Mouse (Mus musculus) lung, postnatal 0 days (tissue): ENCODE data around the gene Plpp2. TPM values are rescaled to one million over a fixed set of nuclear protein-coding genes. Genes with fewer than 3 reads are reported as not detected.
A peak's percentile ranks its signal among the peaks of the same experiment; 100 is the strongest.

Experiments
- ATAC-seq: fragments of 200-750 bp; cut with Nextera tagmentation; 2 replicates; pipeline ENCODE4 v1.8.0; 2017; ENCODE audit warnings: moderate library complexity
- DNase-seq: peaks from one replicate; pipeline ENCODE4 v3.0.0-alpha.2; 2016; ENCODE audit warnings: low spot score
- H3K27ac ChIP-seq: fragments of 300-500 bp; sonication (generic); 2 replicates; pipeline ENCODE4 v1.5.1; 2014; ENCODE audit warnings: antibody characterized with exemption, mild to moderate bottlenecking, low read length, mixed read lengths
- H3K27me3 ChIP-seq: fragments of 300-500 bp; sonication (generic); replicated peaks from 2 replicates; pipeline ENCODE4 v1.6.1; 2014; ENCODE audit warnings: low read length, mixed read lengths; ENCODE audit not compliant: insufficient read depth
- H3K36me3 ChIP-seq: fragments of 300-500 bp; sonication (generic); 2 replicates; pipeline ENCODE4 v1.6.1; 2014; ENCODE audit warnings: low read length, mixed read lengths; ENCODE audit not compliant: insufficient read depth
- H3K4me1 ChIP-seq: fragments of 300-500 bp; sonication (generic); 2 replicates; pipeline ENCODE4 v1.6.1; 2014; ENCODE audit warnings: antibody characterized with exemption, low read depth, low read length, mixed read lengths; ENCODE audit not compliant: insufficient read depth
- H3K4me2 ChIP-seq: fragments of 300-500 bp; sonication (generic); replicated peaks from 2 replicates; pipeline ENCODE4 v1.6.1; 2014; ENCODE audit warnings: low read depth, mild to moderate bottlenecking, low read length, moderate library complexity, mixed read lengths
- H3K4me3 ChIP-seq: fragments of 300-500 bp; sonication (generic); 2 replicates; pipeline ENCODE4 v1.5.1; 2014; ENCODE audit warnings: low read depth, low read length
- H3K9ac ChIP-seq: fragments of 300-500 bp; sonication (generic); replicated peaks from 2 replicates; pipeline ENCODE4 v1.6.1; 2014; ENCODE audit warnings: low read depth, mild to moderate bottlenecking
- H3K9me3 ChIP-seq: fragments of 300-500 bp; sonication (generic); 2 replicates; pipeline ENCODE4 v1.6.1; 2016; ENCODE audit warnings: low read length, mixed read lengths
- CTCF ChIP-seq: IDR thresholded peaks from 2 replicates; pipeline ENCODE4 v1.5.1; 2016; ENCODE audit warnings: antibody characterized with exemption, mild to moderate bottlenecking
- EP300 ChIP-seq: IDR thresholded peaks from 2 replicates; pipeline ENCODE4 v1.6.1; 2016; ENCODE audit warnings: antibody characterized with exemption, mild to moderate bottlenecking, control low read depth
- WGBS: fragments of 180-500 bp; shearing (Covaris S2); extraction: QIAGEN DNeasy Blood & Tissue Kit; methylation state at CpG from one replicate; pipeline ENCODE4 v1.1.7; 2014; 5-methylcytosine and 5-hydroxymethylcytosine counted together
- polyA plus RNA-seq: library from polyadenylated mRNA; unstranded; fragments of >200 nt; fragmentation: Nextera tagmentation; extraction: Ambion mirVana; gene quantifications from 2 replicates; pipeline ENCODE4 v1.2.1, GENCODE M21; 2015

The Plpp2 gene
- polyA plus RNA-seq, 1 experiment from 2014 or later, result 32.1 TPM

DNA sequence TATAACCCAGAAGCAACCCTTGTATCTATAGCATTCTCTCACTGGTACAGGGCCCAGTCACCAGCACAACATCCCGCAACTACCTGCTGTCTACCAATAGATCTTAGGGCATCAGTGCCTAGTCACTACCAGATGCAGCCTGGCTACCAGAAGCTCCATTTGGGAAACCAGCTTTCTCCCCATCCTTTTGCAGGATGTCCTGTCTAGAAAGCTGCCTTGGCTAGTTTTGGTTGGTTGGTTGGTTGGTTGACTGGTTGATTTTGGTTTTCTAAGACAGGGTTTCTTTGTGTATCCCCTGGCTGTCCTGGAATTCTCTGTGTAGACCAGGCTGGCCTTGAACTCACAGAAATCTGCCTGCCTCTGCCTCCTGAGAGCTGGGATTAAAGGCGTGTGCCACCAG is 26.1 kb upstream of the Plpp2 start:
- Histone ChIP-seq H3K9ac (no peak overlapping the region), H3K4me2 (no peak overlapping the region), H3K4me3 (no peak overlapping the region), H3K4me1 (no peaks in the 10 kb centered on the region), H3K36me3 (no peaks in the 10 kb centered on the region), H3K27ac (no peak overlapping the region), H3K9me3 (no peaks in the 10 kb centered on the region), H3K27me3 (no peaks in the 10 kb centered on the region)
- TF ChIP-seq CTCF (no peak), EP300 (no peak)
- WGBS, result 82% methylated on average over 2 of the region's 2 CpGs
- ATAC-seq (no peak), DNase-seq (no peak)

DNA sequence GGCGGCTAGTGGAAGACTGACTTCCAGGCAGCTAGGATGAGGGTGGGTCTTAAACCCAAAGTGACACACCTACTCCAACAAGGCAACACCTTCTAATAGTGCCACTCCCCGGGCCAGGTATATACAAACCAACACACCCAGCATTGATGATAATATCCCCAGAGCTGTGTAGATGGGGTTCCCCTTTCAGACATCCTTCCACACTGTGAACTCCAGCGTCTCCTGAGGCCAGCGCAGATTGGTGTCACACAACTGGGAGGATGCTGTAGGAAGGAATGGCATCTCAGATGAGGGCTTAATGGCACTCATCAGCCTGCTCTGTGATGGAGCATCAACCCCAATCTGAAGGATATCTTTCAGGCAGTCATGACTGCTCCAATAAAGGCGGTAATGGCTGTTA is 23.9 kb upstream of the Plpp2 start:
- no peak for ATAC-seq
- Histone ChIP-seq H3K4me2 (no peak overlapping the region), H3K4me3 (no peak overlapping the region), H3K27ac (no peak overlapping the region), H3K36me3 (no peaks in the 10 kb centered on the region), H3K9ac (no peak overlapping the region), H3K4me1 (peaks cover 8% of the 10 kb centered on the region; the same call in 1 of the 2 replicates), H3K27me3 (no peaks in the 10 kb centered on the region), H3K9me3 (no peaks in the 10 kb centered on the region)
- TF ChIP-seq CTCF, result no peak
- no peak for TF ChIP-seq EP300
- WGBS, result 92% methylated on average over 5 of the region's 5 CpGs
- no peak for DNase-seq

DNA sequence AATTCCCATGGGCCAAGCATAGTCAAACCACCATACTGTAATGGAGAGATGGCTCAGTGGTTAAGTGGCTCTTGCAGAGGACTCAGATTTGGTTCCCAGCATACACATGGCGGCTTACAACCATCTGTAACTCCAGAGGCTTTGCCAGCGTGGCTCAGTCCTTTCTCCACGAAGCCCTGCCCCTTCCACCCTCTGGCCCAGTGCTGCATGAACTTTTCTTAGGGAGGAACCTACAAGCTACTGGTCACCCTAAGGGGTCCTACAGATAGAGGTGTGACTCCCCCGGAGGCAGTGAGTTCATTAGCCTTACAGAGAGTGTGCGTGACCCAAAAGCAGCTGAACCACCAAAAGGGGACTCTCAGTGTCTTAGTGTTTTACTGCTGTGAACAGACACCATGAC is 23.4 kb upstream of the Plpp2 start:
- no peaks in the 10 kb centered on the region for H3K27me3 ChIP-seq
- peaks cover 8% of the 10 kb centered on the region; the same call in 1 of the 2 replicates for H3K4me1 ChIP-seq
- no peak for TF ChIP-seq CTCF
- WGBS, result 88% methylated on average over 5 of the region's 5 CpGs
- DNase-seq (no peak), ATAC-seq (no peak)
- no peak overlapping the region for H3K4me2 ChIP-seq
- H3K27ac ChIP-seq, result no peak overlapping the region
- no peaks in the 10 kb centered on the region for H3K36me3 ChIP-seq
- no peaks in the 10 kb centered on the region for H3K9me3 ChIP-seq
- no peak overlapping the region for H3K9ac ChIP-seq
- no peak overlapping the region for H3K4me3 ChIP-seq

DNA sequence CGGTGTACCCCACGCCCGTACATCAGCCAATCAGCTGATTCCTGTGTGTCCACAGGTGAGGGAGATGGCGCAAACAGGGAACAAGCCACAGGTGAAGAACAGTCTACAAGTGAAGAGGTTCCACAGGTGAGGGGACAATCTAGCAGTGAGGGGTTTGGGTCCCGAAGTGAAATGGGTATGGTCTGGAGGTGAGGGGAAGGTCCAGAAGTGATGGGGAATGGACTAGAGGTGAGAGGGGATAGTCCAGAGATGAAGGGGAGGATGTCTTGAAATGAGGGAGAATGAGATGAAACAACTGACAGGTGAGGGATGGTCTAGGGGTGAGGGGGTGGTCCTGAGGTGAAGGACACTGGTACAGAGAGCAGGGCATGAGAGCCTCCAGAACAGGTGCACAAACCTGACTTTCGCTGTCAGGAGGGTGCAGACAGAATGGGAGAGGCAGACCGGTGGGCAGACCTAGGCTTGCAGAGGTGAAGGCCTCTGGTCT is 21.7 kb upstream of the Plpp2 start:
- Histone ChIP-seq H3K4me2 (peak overlapping the region; percentile 95), H3K36me3 (no peaks in the 10 kb centered on the region), H3K9ac (peak overlapping the region; percentile 72), H3K27me3 (no peaks in the 10 kb centered on the region), H3K9me3 (no peaks in the 10 kb centered on the region), H3K4me1 (peaks cover 8% of the 10 kb centered on the region; the same call in 1 of the 2 replicates), H3K4me3 (peak overlapping the region; percentile 79), H3K27ac (no peak overlapping the region)
- no peak for ATAC-seq
- DNase-seq, result no peak
- TF ChIP-seq EP300 (no peak), CTCF (no peak)
- WGBS, result 24% methylated on average over 7 of the region's 7 CpGs

DNA sequence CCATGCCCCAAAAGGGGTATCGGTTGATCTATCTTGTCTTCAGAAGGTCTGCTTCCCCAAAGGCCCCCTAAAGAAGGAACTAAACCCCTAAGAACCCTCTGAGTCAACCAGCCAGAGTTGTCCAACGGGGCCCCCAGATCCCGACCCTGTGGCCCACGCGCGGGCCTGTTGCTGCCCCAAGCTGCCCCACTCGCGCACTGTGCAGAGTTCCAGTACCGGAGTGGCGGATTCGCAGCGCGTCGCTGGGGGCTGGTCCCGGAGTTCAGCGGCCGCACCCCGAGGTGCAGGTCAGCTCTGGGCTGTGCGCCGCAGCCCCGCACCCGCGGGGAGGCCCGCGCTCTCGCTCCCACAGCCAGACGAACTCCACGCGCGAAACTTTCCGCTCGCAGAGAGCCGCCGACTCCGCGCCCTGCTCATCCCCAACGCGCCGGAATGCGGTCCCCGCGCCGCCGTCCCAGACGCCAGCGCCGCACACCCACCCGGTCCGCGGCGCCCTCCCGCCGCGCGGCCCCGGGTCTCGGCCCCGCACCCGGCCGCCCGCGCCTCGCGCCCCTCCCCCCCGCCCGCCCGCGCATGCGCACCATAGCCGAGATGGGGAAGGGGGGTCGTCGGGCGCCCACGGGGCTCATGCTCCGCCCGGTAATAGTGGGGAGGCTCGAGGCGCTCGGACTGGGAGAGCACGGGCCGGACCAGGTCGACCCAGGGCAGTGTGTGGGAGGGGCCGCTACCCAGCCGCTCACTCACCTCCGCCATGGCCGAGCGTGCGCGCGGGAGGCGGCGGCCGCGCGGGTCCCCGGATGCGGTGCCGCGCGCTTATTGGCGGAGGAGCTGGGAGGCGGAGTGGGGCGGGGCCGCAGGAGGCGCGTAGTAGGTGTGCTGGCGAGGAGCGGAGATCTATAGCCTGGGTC is 21.0 kb upstream of the Plpp2 start, which contains the start of gene Mier2:
TSS of gene Mier2 (minus strand) at position 870 of the 908 bp plus-strand sequence.
- H3K27ac ChIP-seq, result no peak within 1 kb of the TSS
- H3K36me3 ChIP-seq, result no peaks in the 10 kb centered on the region
- H3K9ac ChIP-seq, result peak within 1 kb of the TSS; percentile 72
- peak within 1 kb of the TSS; percentile 95 for H3K4me2 ChIP-seq
- TF ChIP-seq EP300 (no peak), CTCF (no peak)
- no peaks in the 10 kb centered on the region for H3K9me3 ChIP-seq
- WGBS, result 4% methylated on average over 86 of the region's 108 CpGs
- H3K4me3 ChIP-seq, result peak within 1 kb of the TSS; percentile 79
- H3K27me3 ChIP-seq, result no peaks in the 10 kb centered on the region
- H3K4me1 ChIP-seq, result peaks cover 8% of the 10 kb centered on the region; the same call in 1 of the 2 replicates
- DNase-seq (peak; percentile 80), ATAC-seq (peak; percentile 87)

DNA sequence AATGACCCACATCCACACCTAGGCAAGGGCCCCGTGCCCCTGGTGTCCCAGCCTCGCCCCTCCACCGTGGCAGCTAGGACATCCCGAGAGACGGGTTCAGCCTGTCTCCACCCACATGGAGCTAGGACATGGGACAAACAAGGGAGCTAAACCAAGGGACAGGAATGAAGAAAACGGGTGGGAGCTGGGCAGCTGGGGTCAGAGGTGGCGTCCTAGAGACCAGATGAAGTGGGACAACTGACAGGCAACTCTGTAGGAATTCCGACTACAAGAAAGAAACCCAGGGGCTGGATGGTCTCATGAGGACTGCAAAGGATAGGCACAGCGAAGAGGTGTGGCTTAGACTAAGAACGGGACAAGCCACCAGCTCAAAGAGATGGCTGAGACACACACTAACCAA is 20.1 kb upstream of the Plpp2 start:
- Histone ChIP-seq H3K9ac (no peak overlapping the region; the same call in 1 of the 2 replicates), H3K4me3 (peak overlapping the region; percentile 79; the same call in 1 of the 2 replicates), H3K27me3 (no peaks in the 10 kb centered on the region), H3K9me3 (no peaks in the 10 kb centered on the region), H3K4me1 (peaks cover 8% of the 10 kb centered on the region; the same call in 1 of the 2 replicates), H3K36me3 (peaks cover 3% of the 10 kb centered on the region; the same call in 1 of the 2 replicates), H3K27ac (no peak overlapping the region), H3K4me2 (peak overlapping the region; percentile 95)
- DNase-seq (no peak), ATAC-seq (no peak)
- TF ChIP-seq EP300, result no peak
- TF ChIP-seq CTCF, result no peak
- WGBS, result 21% methylated on average over 10 of the region's 10 CpGs
